Mouse (Mus musculus) olfactory bulb, adult 2 months (tissue): ENCODE data around the gene Pcbd2.

Experiments used
- CTCF ChIP-seq: fragments of 200-500 bp; IDR thresholded peaks from 2 replicates; pipeline ENCODE4 v1.5.1; 2012; ENCODE audit warnings: low read depth, mild to moderate bottlenecking, low read length, moderate library complexity; ENCODE audit not compliant: insufficient read depth
- POLR2A ChIP-seq: fragments of 200-500 bp; IDR thresholded peaks from 2 replicates; pipeline ENCODE4 v1.6.1; 2012; ENCODE audit warnings: mild to moderate bottlenecking, low read depth, low read length, moderate library complexity; ENCODE audit not compliant: insufficient read depth

GRCm38 (mm10) chr13:55687927-55688602 lies 39.1 kb upstream of the Pcbd2 start:
- no peak for TF ChIP-seq CTCF
- no peak for TF ChIP-seq POLR2A
